Mouse (Mus musculus) CH12.LX (cell line): ENCODE data around the gene Capn11. TPM values are rescaled to one million over a fixed set of nuclear protein-coding genes. Genes with fewer than 3 reads are reported as not detected.

Experiments used
- DNase-seq: peaks from one replicate; pipeline ENCODE4 v3.0.0-alpha.2; 2013; ENCODE audit errors: extremely low read depth
- H3K27ac ChIP-seq: 2 replicates; pipeline ENCODE4 v1.5.1; 2012; ENCODE audit warnings: low read depth, mild to moderate bottlenecking, control low read depth, moderate library complexity; ENCODE audit not compliant: insufficient read depth
- H3K27me3 ChIP-seq: replicated peaks from 2 replicates; pipeline ENCODE3; 2012; ENCODE audit warnings: inconsistent platforms
- H3K36me3 ChIP-seq, 2 experiments: replicated peaks in 1 of 2; 2 replicates each; pipeline versions ENCODE3 to v1.6.1; 2012; ENCODE audit warnings: inconsistent platforms in 1 of 2, low read length in 1 of 2, mild to moderate bottlenecking in 1 of 2, mixed read lengths in 1 of 2, moderate library complexity in 1 of 2; ENCODE audit not compliant: control insufficient read depth in 1 of 2, insufficient read depth in 1 of 2
- H3K4me1 ChIP-seq, 2 experiments: 2 replicates each; pipeline ENCODE4 v1.6.1; 2012; ENCODE audit warnings: inconsistent platforms in 1 of 2, moderate library complexity in 1 of 2; ENCODE audit not compliant: insufficient read depth in 2 of 2, control insufficient read depth in 1 of 2
- H3K4me2 ChIP-seq: 2 replicates; pipeline ENCODE4 v1.6.1; 2012; ENCODE audit warnings: low read depth, mild to moderate bottlenecking, control low read depth; ENCODE audit not compliant: poor library complexity, insufficient read depth, severe bottlenecking
- H3K4me3 ChIP-seq, 3 experiments: fragments of 150-350 bp in 1 of 3; sonication (generic) in 1 of 3; replicated peaks in 1 of 3; 2 replicates each; pipeline versions ENCODE3 to v1.5.1; 2011 to 2012; ENCODE audit warnings: low read depth in 2 of 3, low read length in 2 of 3, mild to moderate bottlenecking in 2 of 3, moderate library complexity in 2 of 3, control low read depth in 1 of 3, improper control_type of control experiment in 1 of 3, inconsistent platforms in 1 of 3, mixed read lengths in 1 of 3; ENCODE audit not compliant: poor library complexity in 1 of 3
- H3K79me2 ChIP-seq: replicated peaks from 2 replicates; pipeline ENCODE4 v1.6.1; 2012; ENCODE audit warnings: mild to moderate bottlenecking, moderate library complexity; ENCODE audit not compliant: control insufficient read depth, poor library complexity, insufficient read depth, severe bottlenecking; ENCODE audit errors: extremely low read depth
- H3K9ac ChIP-seq: 2 replicates; pipeline ENCODE4 v1.6.1; 2012; ENCODE audit warnings: low read depth, mild to moderate bottlenecking, control low read depth, moderate library complexity; ENCODE audit not compliant: insufficient read depth
- H3K9me3 ChIP-seq: replicated peaks from 2 replicates; pipeline ENCODE3; 2012; ENCODE audit warnings: low read length, inconsistent platforms, mixed read lengths
- CTCF ChIP-seq, 2 experiments: IDR thresholded peaks in 1 of 2; conservative IDR thresholded peaks in 1 of 2; 2 replicates each; pipeline ENCODE4 v1.5.1; 2011 to 2012; ENCODE audit warnings: low read depth in 2 of 2, low read length in 2 of 2, improper control_type of control experiment in 1 of 2, inconsistent platforms in 1 of 2, mild to moderate bottlenecking in 1 of 2, moderate library complexity in 1 of 2
- ELF1 ChIP-seq: IDR thresholded peaks from 2 replicates; pipeline ENCODE4 v1.6.1; 2014; ENCODE audit warnings: low read depth, mild to moderate bottlenecking, inconsistent platforms, low read length, improper control_type of control experiment
- GABPA ChIP-seq: IDR thresholded peaks from 2 replicates; pipeline ENCODE4 v1.6.1; 2012; ENCODE audit warnings: low read depth, low read length, improper control_type of control experiment, inconsistent platforms; ENCODE audit not compliant: insufficient replicate concordance
- IRF4 ChIP-seq: IDR thresholded peaks from 2 replicates; pipeline ENCODE4 v1.6.1; 2014; ENCODE audit warnings: low read depth, mild to moderate bottlenecking, inconsistent platforms, low read length, improper control_type of control experiment
- JUN ChIP-seq: IDR thresholded peaks from 2 replicates; pipeline ENCODE4 v1.6.1; 2011; ENCODE audit warnings: low read depth, mild to moderate bottlenecking, low read length, improper control_type of control experiment, moderate library complexity; ENCODE audit not compliant: insufficient read depth
- JUND ChIP-seq: conservative IDR thresholded peaks from 2 replicates; pipeline ENCODE4 v1.6.1; 2011; ENCODE audit warnings: low read depth, low read length, improper control_type of control experiment
- MAX ChIP-seq: IDR thresholded peaks from 2 replicates; pipeline ENCODE4 v1.6.1; 2011; ENCODE audit warnings: low read length, improper control_type of control experiment
- MEF2A ChIP-seq: IDR thresholded peaks from 2 replicates; pipeline ENCODE4 v1.6.1; 2014; ENCODE audit warnings: low read depth, mild to moderate bottlenecking, inconsistent platforms, low read length, improper control_type of control experiment, borderline replicate concordance
- MYC ChIP-seq: IDR thresholded peaks from 2 replicates; pipeline ENCODE4 v1.6.1; 2011; ENCODE audit warnings: low read depth, mild to moderate bottlenecking, improper control_type of control experiment, low read length
- PAX5 ChIP-seq: IDR thresholded peaks from 2 replicates; pipeline ENCODE4 v1.6.1; 2012; ENCODE audit warnings: low read length, inconsistent platforms, mixed read lengths
- SMC3 ChIP-seq: IDR thresholded peaks from 2 replicates; pipeline ENCODE4 v1.6.1; 2011; ENCODE audit warnings: low read depth, low read length, improper control_type of control experiment
- TCF12 ChIP-seq: IDR thresholded peaks from 2 replicates; pipeline ENCODE4 v1.6.1; 2014; ENCODE audit warnings: low read depth, mild to moderate bottlenecking, inconsistent platforms, low read length, improper control_type of control experiment
- UBTF ChIP-seq: IDR thresholded peaks from 2 replicates; pipeline ENCODE4 v1.6.1; 2012; ENCODE audit warnings: low read depth, mild to moderate bottlenecking, inconsistent platforms, low read length, improper control_type of control experiment, moderate library complexity
- ZMIZ1 ChIP-seq: IDR thresholded peaks from 2 replicates; pipeline ENCODE4 v1.6.1; 2012; ENCODE audit warnings: low read depth, mild to moderate bottlenecking, inconsistent platforms, low read length, improper control_type of control experiment
- dilution Hi-C: fragments of 300-500 bp; cut with MboI; formaldehyde crosslinking; loops from 2 replicates; pipeline ENCODE4 v1.14.3; 2020; ENCODE audit warnings: low sequenced_read_pairs; ENCODE audit not compliant: extremely low pct_unique_long_range_greater_than_20kb, extremely low pct_ligation_motif_present
- in situ Hi-C: fragments of 300-500 bp; cut with MboI; formaldehyde crosslinking; loops from 3 replicates; pipeline ENCODE4 v1.14.3; 2019; ENCODE audit warnings: low sequenced_read_pairs, low pct_ligation_motif_present, low pct_unique_long_range_greater_than_20kb, mixed read lengths
- polyA plus RNA-seq: library from polyadenylated mRNA; unstranded; fragments of >175 nt; gene quantifications from 2 replicates; pipeline ENCODE4 v1.2.1, GENCODE M21; 2012; ENCODE audit warnings: low read depth; ENCODE audit not compliant: insufficient read length
- total RNA-seq, 2 experiments: library from RNA; depleted of rRNA; stranded (reverse); fragments of 300-350 nt in 1 of 2; fragments of >200 nt in 1 of 2; gene quantifications; 2 replicates each; pipeline ENCODE4 v1.2.3; 2012 to 2014

Capn11 gene
- total and polyA plus RNA-seq, 3 experiments: 0.09 TPM; not detected in 2

DNA sequence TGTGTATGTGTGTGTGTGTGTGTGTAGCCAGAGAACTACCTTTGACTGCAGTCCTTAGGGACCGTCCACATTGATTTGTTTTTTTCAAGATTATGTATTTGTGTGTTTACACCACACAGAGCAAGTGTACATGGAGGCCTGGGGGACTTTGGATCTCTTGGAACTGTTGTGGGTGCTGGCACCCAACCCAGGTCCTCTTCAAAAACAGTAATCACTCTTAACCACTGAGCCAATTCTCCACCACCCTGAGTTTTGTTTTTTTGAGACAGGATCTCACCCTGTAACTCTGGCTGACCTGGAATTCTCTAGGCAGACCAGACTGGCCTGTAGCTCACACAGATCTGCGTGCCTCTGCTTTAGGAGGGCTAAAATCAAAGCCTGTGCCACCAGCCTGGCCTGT lies 60.7 kb downstream of the Capn11 start:
- no peak overlapping the region for H3K4me3 ChIP-seq
- H3K4me1 ChIP-seq: peaks cover 15 to 44% of the 10 kb centered on the region in 2 experiments
- dilution Hi-C loops: no loop called here
- no peak overlapping the region for H3K9ac ChIP-seq
- no peak overlapping the region for H3K27ac ChIP-seq
- TF ChIP-seq CTCF (conservative IDR thresholded peaks at IDR 0.05 in 1 of 2, IDR thresholded peaks at IDR 0.05 in 1 of 2; ENCODE audit: low read depth in 2 of 2, low read length in 2 of 2): no peak
- TF ChIP-seq MYC: no peak
- TF ChIP-seq MAX: no peak
- no peak for TF ChIP-seq SMC3
- H3K27me3 ChIP-seq: peaks cover 1% of the 10 kb centered on the region
- 0 out of 2 replicates have a peak, but pooled peaks cover 3% of the 10 kb centered on the region for H3K79me2 ChIP-seq
- no peak overlapping the region for H3K4me2 ChIP-seq
- in situ Hi-C loops: no loop called here
- DNase-seq: no peak
- H3K36me3 ChIP-seq: no peaks in the 10 kb centered on the region
- H3K9me3 ChIP-seq: no peaks in the 10 kb centered on the region

DNA sequence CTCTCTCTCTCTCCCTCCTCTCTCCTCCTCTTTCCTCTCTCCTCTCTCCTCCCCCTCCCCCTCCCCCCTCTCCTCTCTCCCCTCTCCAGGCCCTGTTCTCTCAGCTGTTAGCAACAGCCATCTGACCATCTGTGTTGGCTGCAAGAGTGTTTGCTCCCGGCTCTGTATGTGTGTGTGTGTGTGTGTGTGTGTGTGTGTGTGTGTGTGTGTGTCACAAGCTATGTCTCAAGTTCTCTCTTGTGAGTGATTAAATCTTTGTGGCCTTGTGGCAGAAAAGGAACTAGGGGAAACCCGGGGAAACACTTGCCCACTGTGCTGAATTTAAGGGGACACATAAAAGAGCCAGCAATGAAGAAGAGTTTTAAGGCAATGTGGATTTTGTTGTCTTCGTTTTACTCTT lies 61.3 kb downstream of the Capn11 start:
- Histone ChIP-seq H3K27ac (no peak overlapping the region), H3K4me2 (no peak overlapping the region), H3K9ac (no peak overlapping the region), H3K4me1 (peaks cover 18 to 50% of the 10 kb centered on the region in 2 experiments), H3K9me3 (no peaks in the 10 kb centered on the region), H3K27me3 (peaks cover 1% of the 10 kb centered on the region), H3K4me3 (no peak overlapping the region), H3K36me3 (no peaks in the 10 kb centered on the region), H3K79me2 (0 out of 2 replicates have a peak, but pooled peaks cover 3% of the 10 kb centered on the region)
- in situ Hi-C loops: no loop called here
- TF ChIP-seq ELF1: no peak
- no peak for TF ChIP-seq PAX5
- TF ChIP-seq IRF4: no peak
- TF ChIP-seq MYC: no peak
- TF ChIP-seq GABPA: no peak
- TF ChIP-seq JUND: no peak
- no peak for TF ChIP-seq TCF12
- TF ChIP-seq UBTF: no peak
- TF ChIP-seq SMC3: no peak
- TF ChIP-seq ZMIZ1: no peak
- TF ChIP-seq JUN: no peak
- no peak for TF ChIP-seq CTCF (conservative IDR thresholded peaks at IDR 0.05 in 1 of 2, IDR thresholded peaks at IDR 0.05 in 1 of 2; ENCODE audit: low read depth in 2 of 2, low read length in 2 of 2)
- no peak for TF ChIP-seq MEF2A
- DNase-seq: no peak
- dilution Hi-C loops: no loop called here
